Mouse (Mus musculus) heart, adult 8-10 months (tissue): ENCODE results near the gene Prkcq. TPM values are rescaled to one million over a fixed set of nuclear protein-coding genes. Genes with fewer than 3 reads are reported as not detected.
A peak's percentile ranks its signal among the peaks of the same experiment; 100 is the strongest.
"Not testable (repeated sequence)": the region's sequence is repeated elsewhere in the genome, so short reads cannot be mapped to it uniquely, and the experiment has no call there.

ENCODE experiments used
- DNase-seq: peaks from one replicate; pipeline ENCODE4 v3.0.0; 2022; ENCODE audit warnings: low spot score
- total RNA-seq, 4 experiments: library from RNA; stranded (reverse); gene quantifications; 2 replicates each; pipeline ENCODE4 v1.2.4; 2022

Prkcq gene
- total RNA-seq, 4 experiments from 2014 or later = 4.7 to 6.3 (median 5.7) TPM

DNA sequence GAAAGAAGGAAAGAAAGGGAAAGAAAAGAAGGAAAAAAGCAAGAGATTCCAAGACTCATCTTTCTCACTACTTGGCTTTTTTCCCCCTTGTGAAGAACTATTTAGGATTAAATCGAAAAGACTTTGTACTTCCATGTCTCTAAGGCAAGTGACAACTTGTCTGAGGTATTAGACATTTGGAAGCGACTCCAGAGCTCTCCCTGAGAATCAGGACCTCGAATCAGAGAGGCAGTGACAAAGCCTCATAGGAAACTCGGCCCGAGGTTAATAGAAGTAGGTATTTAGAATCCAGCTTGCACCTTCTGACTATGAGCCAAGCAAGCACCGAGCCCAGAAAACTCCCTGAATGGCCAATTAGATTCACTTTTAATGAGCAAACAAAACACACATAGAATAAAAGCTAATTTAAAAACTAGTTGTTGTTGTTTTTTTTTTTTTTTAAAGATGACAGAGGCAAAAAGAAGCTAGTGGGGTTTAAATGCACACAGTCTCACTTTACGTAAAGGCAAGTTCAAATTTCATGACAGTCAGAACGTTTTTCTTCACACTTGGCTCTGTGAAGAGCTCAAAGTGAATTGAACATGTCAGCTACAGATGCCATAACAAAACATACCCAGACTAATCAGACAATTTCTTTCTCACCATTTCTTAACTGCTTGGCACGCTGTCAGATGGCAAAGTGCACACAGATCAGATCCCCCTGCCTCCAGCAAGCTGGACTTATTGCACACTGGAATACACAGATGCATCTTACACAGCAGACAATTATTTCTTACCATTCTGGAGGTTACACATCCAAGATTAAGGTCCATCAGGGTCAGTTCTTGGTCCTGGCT lies 119.9 kb downstream of the Prkcq start:
- DNase-seq = no peak

DNA sequence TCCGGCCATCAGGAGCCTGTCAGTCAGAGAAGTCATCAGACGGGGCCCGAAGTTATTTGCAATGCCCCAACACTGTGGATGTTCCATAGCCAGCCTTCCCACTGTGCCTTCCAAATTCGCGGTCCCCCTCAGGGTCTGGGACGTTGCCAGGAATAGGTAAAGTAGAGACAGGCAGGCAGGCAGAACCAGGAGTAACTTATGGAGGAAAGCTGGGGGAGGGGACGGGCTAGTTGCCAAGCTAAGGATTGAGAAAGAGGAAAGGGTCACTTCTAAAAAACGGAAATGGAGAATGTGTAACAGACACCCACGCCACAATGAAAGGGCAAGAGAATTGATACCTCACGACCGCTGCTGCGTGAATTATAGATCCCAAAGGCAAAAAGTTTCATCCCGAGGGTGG lies 121.2 kb downstream of the Prkcq start:
- no peak for DNase-seq

DNA sequence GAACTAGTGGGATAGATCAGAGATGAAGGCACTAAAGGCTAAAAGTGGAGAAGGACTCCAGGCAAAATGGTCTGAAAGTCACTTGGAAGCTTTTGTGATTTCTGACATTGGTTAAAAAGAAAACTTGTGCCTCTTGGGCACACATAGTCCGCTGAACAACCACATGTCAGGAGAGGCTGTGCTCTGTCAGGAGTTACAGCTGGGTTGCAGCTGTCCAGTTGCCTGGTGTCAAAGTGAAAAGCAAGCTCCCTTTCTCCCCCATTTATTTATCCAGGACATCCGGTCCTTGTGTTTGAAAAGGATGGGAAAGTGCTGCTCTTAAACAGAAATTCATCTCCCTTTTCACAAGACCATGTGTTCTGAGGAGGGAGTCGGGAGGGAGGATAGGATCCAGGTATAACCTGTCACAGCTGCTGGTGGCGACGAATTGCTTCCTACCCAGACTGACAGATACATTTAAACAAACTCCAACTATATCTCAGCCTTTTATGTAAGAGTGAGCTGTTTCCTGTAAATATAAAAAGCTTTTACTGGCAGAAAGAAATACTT lies 122.8 kb downstream of the Prkcq start:
- no peak for DNase-seq

DNA sequence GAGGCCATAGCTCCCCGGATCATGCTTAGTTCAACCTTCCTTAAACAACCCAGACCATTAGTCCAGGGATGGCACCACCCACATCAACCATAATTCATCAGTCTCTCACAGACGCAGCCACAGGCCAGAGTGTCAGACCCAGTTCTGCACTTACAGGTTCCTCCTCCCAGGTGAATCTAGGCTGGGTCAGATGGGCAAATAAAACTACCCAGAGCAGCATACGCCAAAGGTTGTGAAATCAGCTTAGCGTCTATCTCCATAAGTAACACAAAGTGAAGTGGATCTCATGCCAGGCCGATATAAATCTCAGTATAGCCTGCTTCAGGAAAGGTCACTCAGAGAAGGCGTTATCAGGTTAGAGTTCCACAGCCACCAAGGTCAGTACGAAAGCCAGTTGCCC lies 126.9 kb downstream of the Prkcq start:
- DNase-seq = no peak

- DNase-seq = no peak
Measured at GRCm38 (mm10) chr2:11299366-11299765, 127.5 kb downstream of the Prkcq start.

DNA sequence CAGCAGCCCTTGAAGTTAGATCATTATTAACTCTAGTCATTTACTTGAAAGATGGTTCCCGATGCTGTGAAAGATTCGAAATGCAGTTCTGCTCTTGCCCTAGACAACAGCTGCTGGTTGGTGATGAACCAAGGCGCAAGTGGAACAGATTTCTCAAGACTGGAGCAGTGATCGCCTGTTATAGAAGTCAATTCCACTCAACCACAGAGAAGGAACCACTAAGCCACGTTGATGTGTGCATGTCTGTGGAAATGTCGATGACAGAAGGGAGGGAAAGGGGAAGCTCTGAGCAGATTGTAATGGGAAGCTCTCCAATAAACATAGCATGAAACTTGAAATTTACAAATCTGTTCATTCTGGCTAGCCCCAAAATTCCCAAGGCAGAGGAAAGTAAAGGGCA lies 128.5 kb downstream of the Prkcq start:
- no peak for DNase-seq

DNA sequence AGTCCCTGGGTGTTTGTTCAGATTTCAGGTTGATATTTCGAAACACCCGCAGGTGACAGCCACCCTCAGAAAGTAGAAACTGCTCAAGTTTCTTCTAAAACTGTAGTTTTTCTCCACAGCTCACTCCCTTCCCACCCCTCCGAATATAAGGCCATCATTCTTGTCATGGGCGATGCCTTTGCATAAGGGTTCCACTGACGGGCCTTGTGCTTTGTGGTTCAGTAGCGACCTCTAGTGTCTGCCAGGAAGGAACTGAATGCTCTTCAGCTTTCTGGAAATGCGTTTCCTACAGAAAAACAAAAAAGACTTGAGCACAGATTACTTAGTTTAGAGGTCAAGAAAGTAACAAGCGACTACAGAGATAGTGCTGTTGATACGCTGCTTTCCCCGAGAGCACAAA lies 148.3 kb downstream of the Prkcq start:
- DNase-seq = no peak

- DNase-seq = no peak
Measured at GRCm38 (mm10) chr2:11322396-11322795, 150.5 kb downstream of the Prkcq start.

DNA sequence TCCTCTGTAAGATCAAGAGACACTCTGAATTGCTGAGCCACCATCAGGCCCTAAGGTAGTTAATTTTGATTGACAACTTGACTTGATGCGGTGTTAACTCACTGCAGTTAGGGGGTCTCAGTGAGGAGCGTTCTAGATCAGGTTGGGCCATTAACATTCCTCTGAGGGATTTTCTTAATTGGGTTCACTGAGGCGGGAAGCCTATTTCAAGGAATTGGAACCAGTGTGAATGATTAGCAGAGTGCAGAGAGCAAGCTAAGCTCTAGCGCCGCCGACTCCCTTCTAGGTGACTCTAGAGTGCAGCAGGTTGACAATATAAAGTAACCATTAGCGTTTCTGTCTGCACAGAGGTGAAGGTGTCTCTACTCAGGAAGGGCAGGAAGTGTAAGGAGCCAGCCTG lies 155.4 kb downstream of the Prkcq start:
- DNase-seq = no peak

- no peak for DNase-seq
Measured at GRCm38 (mm10) chr2:11329407-11330224, 157.7 kb downstream of the Prkcq start.

- DNase-seq = peak; percentile 68
Measured at GRCm38 (mm10) chr2:11331528-11332446, 159.9 kb downstream of the Prkcq start.

GRCm38 (mm10) chr2:11332469-11332868 lies 160.6 kb downstream of the Prkcq start:
- DNase-seq = no peak

GRCm38 (mm10) chr2:11333301-11334017 lies 161.6 kb downstream of the Prkcq start:
- no peak for DNase-seq

- DNase-seq = no peak
Measured at GRCm38 (mm10) chr2:11336320-11336719, 164.4 kb downstream of the Prkcq start.

DNA sequence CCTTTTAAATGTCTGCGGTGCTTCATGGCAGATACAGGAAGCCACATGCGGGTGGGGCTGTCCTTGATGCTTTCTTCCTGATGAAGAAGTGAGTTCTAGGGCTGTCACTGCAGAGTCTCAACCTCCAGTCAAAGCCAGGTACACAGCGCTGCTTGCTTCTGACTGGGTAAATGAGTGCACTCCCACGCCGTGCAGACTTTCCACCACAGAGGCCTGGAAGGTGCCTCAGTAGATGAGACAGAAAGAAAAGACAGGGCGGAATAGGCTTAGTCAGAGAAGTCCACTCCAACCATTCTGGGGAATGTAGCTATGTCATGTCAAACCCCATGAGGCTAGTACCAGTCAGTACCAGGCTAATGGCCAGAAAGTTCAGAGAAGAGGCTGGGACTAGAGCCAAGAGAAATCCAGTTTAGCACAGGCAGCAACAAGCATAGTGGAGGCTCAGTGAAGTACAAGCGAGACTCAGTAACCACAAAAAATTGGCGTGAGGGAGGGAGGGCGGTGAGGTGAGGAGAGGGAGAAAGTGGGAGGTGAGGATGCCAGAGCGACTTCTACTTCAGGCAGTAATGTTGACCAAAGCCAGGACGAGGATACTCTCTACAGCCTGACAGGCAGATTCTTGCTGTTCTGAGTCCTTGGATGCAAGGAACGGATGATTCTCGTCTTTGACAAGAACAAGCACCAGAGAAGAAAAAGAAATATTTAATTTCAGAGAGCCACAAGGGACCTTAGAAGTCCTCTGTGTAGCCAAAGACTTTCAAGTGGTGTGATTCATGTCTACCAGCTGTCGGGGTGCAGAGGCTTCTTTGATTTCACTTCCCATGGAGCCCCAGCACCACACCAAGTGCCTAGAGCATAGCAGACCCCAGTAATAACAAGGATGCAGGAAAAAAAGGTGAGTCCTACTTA lies 167.3 kb downstream of the Prkcq start:
- no peak for DNase-seq

GRCm38 (mm10) chr2:11344691-11345090 lies 172.8 kb downstream of the Prkcq start:
- DNase-seq = no peak

- DNase-seq = not testable (repeated sequence)
Measured at GRCm38 (mm10) chr2:11346419-11346818, 174.5 kb downstream of the Prkcq start.

DNA sequence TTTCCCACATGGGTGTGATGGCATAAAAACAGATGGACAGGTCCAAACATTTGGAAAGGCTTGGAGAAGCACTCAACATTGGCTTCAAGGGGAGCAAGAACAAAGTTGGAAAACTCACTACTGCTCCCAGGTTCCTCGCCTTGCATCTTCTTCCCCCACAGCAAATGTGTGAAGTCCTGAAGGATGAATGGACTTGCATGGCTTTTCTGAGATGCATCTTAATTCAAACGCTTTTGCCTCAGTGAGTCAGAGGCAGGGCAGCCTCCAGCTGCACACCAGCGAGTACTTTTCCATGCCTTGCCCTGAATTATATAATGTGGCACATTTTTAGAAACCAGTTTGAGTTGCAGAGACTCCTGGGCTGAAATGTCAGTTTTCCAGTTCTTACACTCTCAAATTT lies 175.9 kb downstream of the Prkcq start:
- no peak for DNase-seq
